Mouse (Mus musculus) liver, embryonic 14.5 days (tissue): ENCODE measurements around the gene Khdc1c.

ENCODE experiments used
- CTCF ChIP-seq: IDR thresholded peaks from 2 replicates; pipeline ENCODE4 v1.5.1; 2016; ENCODE audit warnings: antibody characterized with exemption, low read depth, control low read depth
- EP300 ChIP-seq: IDR thresholded peaks from 2 replicates; pipeline ENCODE4 v1.6.1; 2016; ENCODE audit warnings: antibody characterized with exemption, low read depth

- TF ChIP-seq EP300, result no peak
- TF ChIP-seq CTCF, result no peak
Observed at GRCm38 (mm10) chr1:21391138-21391671, 23.1 kb downstream of the Khdc1c start.
